ENCODE assay signal across 7 mouse cellular contexts in genomic region chr17:50190131-50191015, GRCm38 (mm10). TPM values are rescaled to one million over a fixed set of nuclear protein-coding genes. Genes with fewer than 3 reads are reported as not detected.
DNase-seq lines count a peak whose midpoint lies in the region; ATAC-seq and TF ChIP-seq lines count a peak whose summit lies in the region.

Rftn1 (minus strand) TSS chr17:50190674.

- H3K9ac ChIP-seq in ES-E14 (ENCODE audit: insufficient read depth, low read depth, low read length, poor library complexity, severe bottlenecking): peak within 1 kb of the TSS; percentile 32
- peak within 1 kb of the TSS; percentile 62 for H3K9ac ChIP-seq in hindbrain, embryonic 15.5 days

- under 1% methylated on average over 78 of the region's 79 CpGs for whole genome bisulfite sequencing in hindbrain, embryonic 15.5 days

- no peaks in the 10 kb centered on the region for H3K36me3 ChIP-seq in ES-E14 (ENCODE audit: control insufficient read depth, insufficient read depth, low read length, poor library complexity, severe bottlenecking)
- H3K36me3 ChIP-seq in hindbrain, embryonic 15.5 days: no peaks in the 10 kb centered on the region
- H3K36me3 ChIP-seq in megakaryocyte, embryonic 14.5 days (replicated peaks; ENCODE audit: low read length): no peaks in the 10 kb centered on the region

- peaks cover 9% of the 10 kb centered on the region; the same call in 1 of the 2 replicates for H3K27me3 ChIP-seq in hindbrain, embryonic 15.5 days
- peaks cover 47% of the 10 kb centered on the region for H3K27me3 ChIP-seq in megakaryocyte, embryonic 14.5 days (replicated peaks)

- in situ Hi-C loops in ES-E14 (cut with MboI; ENCODE audit: low sequenced_read_pairs in 2 of 2, unreplicated experiment in 2 of 2): no loop called here

- H3K4me3 ChIP-seq in ES-E14 (ENCODE audit: insufficient read depth in 1 of 2, low read depth in 1 of 2, low read length in 2 of 2, poor library complexity in 1 of 2, severe bottlenecking in 1 of 2): peak within 1 kb of the TSS; percentile 74 to 85
- peak within 1 kb of the TSS; percentile 75 for H3K4me3 ChIP-seq in hindbrain, embryonic 15.5 days
- H3K4me3 ChIP-seq in megakaryocyte, embryonic 14.5 days (replicated peaks): peak within 1 kb of the TSS; percentile 91

- ATAC-seq in hindbrain, embryonic 15.5 days (ENCODE audit: low FRiP score, low read depth): peak; percentile 48; the same call in 1 of the 2 replicates

- no peak within 1 kb of the TSS for H3K27ac ChIP-seq in ES-E14 (ENCODE audit: insufficient read depth, low read depth, low read length, poor library complexity, severe bottlenecking)
- peak within 1 kb of the TSS; percentile 37; the same call in 1 of the 2 replicates for H3K27ac ChIP-seq in hindbrain, embryonic 15.5 days (replicated peaks)

- no peaks in the 10 kb centered on the region for H3K9me3 ChIP-seq in ES-E14 (ENCODE audit: control insufficient read depth, insufficient read depth, low read depth, low read length)
- no peaks in the 10 kb centered on the region for H3K9me3 ChIP-seq in hindbrain, embryonic 15.5 days
- H3K9me3 ChIP-seq in megakaryocyte, embryonic 14.5 days: no peaks in the 10 kb centered on the region; the same call in 1 of the 2 replicates

- DNase-seq in ES-E14 (ENCODE audit: low read depth, low spot score): peak; percentile 26
- DNase-seq in adrenal gland, postnatal 36 days: peak; percentile 53 to 68
- DNase-seq in gastrocnemius, adult 8-10 months (ENCODE audit: low spot score in 2 of 2): peak; percentile 23 to 31
- DNase-seq in left cerebral cortex, adult 8-10 months (ENCODE audit: low spot score in 2 of 2): no peak
- peak; percentile 35 for DNase-seq in spleen, adult 12 weeks (ENCODE audit: low spot score)

- peak within 1 kb of the TSS; percentile 99 for H3K4me2 ChIP-seq in hindbrain, embryonic 15.5 days

- H3K4me1 ChIP-seq in ES-E14 (ENCODE audit: control insufficient read depth in 2 of 2, insufficient read depth in 2 of 2, low read length in 2 of 2, poor library complexity in 1 of 2): no peaks in the 10 kb centered on the region
- peaks cover 37% of the 10 kb centered on the region for H3K4me1 ChIP-seq in hindbrain, embryonic 15.5 days (replicated peaks)
- H3K4me1 ChIP-seq in megakaryocyte, embryonic 14.5 days: peaks cover 27% of the 10 kb centered on the region

TF ChIP-seq in ES-E14, 5 proteins besides CTCF, POLR2A, EP300 and RAD21:
- TF ChIP-seq HCFC1 (IDR thresholded peaks at IDR 0.05; ENCODE audit: borderline replicate concordance, insufficient read depth, low read length) (no peak), CHD2 (IDR thresholded peaks at IDR 0.05; ENCODE audit: low read depth, low read length) (no peak), MAFK (IDR thresholded peaks at IDR 0.05; ENCODE audit: insufficient read depth, low read depth, low read length) (no peak), ZNF384 (IDR thresholded peaks at IDR 0.05; ENCODE audit: low read depth, low read length) (no peak), ZC3H11A (IDR thresholded peaks at IDR 0.05; ENCODE audit: borderline replicate concordance, low read depth, low read length) (no peak)
TF ChIP-seq in ES-E14: peak in this region for 0.

RNA-seq across cellular contexts. Expression of gene Rftn1, which starts in this region (rescaled TPM):
- total RNA-seq in ES-E14 (2012; rRNA removed): 2.3 and 5.0 TPM in 2 replicates
- total RNA-seq in adrenal gland, postnatal 36 days (2021): 1 to 10 TPM; 7.3 to 9.9 TPM
- 1 to 10 TPM; 6.7 to 9.9 (median 7.4) TPM for total RNA-seq in gastrocnemius, adult 8-10 months (2022)
- 19.7 and 21.2 TPM in 2 replicates for polyA plus RNA-seq in hindbrain, embryonic 15.5 days (2015; fragmentation: Nextera tagmentation; extraction: Ambion mirVana)
- total RNA-seq in left cerebral cortex, adult 8-10 months (2022): 10 to 100 TPM; 11.5 to 15.3 (median 13.1) TPM
- 1.4 and 6.8 TPM in 2 replicates for polyA plus RNA-seq in megakaryocyte, embryonic 14.5 days (2012; ENCODE audit: insufficient read depth, low replicate concordance)

Comparison
In these comparisons a context has a peak if more than half of its experiments do, and no peak if none do; other contexts are left out.
1. DNase-seq: peak in ES-E14 (single experiment), adrenal gland, postnatal 36 days (2 of 2), gastrocnemius, adult 8-10 months (2 of 2) and spleen, adult 12 weeks (single experiment); none in left cerebral cortex, adult 8-10 months (0 of 2).
2. Peak in every context shown above with its lines, with median percentiles within 50 percentile points of each other: H3K4me3 ChIP-seq.